Mouse (Mus musculus) skeletal muscle tissue, adult 2 months (tissue): Measurements from ENCODE around the gene Cpm.

ENCODE experiments used
- DNase-seq: peaks from one replicate; pipeline ENCODE4 v3.0.0-alpha.2; 2012; ENCODE audit warnings: low read depth, low spot score

Cpm gene

GRCm38 (mm10) chr10:117675096-117676035 is 46.1 kb downstream of the Cpm start:
- DNase-seq = peak; percentile 42

- DNase-seq = no peak
Observed at GRCm38 (mm10) chr10:117676036-117676643, 46.8 kb downstream of the Cpm start.

GRCm38 (mm10) chr10:117676644-117677313 is 47.5 kb downstream of the Cpm start:
- DNase-seq = peak; percentile 30

GRCm38 (mm10) chr10:117677494-117678236 is 48.4 kb downstream of the Cpm start:
- no peak for DNase-seq

- no peak for DNase-seq
Observed at GRCm38 (mm10) chr10:117678357-117678756, 49.1 kb downstream of the Cpm start.

GRCm38 (mm10) chr10:117679029-117679686 is 49.9 kb downstream of the Cpm start:
- DNase-seq = no peak

GRCm38 (mm10) chr10:117679963-117680473 is 50.7 kb downstream of the Cpm start:
- no peak for DNase-seq

- no peak for DNase-seq
Observed at GRCm38 (mm10) chr10:117680868-117681513, 51.7 kb downstream of the Cpm start.

- DNase-seq = no peak
Observed at GRCm38 (mm10) chr10:117681543-117681942, 52.2 kb downstream of the Cpm start.

GRCm38 (mm10) chr10:117681999-117682857 is 52.9 kb downstream of the Cpm start:
- no peak for DNase-seq

- DNase-seq = no peak
Observed at GRCm38 (mm10) chr10:117682858-117683733, 53.8 kb downstream of the Cpm start.

- DNase-seq = no peak
Observed at GRCm38 (mm10) chr10:117683734-117684037, 54.4 kb downstream of the Cpm start.

GRCm38 (mm10) chr10:117684298-117685170 is 55.2 kb downstream of the Cpm start:
- DNase-seq = no peak

- no peak for DNase-seq
Observed at GRCm38 (mm10) chr10:117685171-117685848, 56.0 kb downstream of the Cpm start.

GRCm38 (mm10) chr10:117685849-117686591 is 56.7 kb downstream of the Cpm start:
- no peak for DNase-seq

- no peak for DNase-seq
Observed at GRCm38 (mm10) chr10:117687018-117687417, 57.7 kb downstream of the Cpm start.
